Mouse (Mus musculus) forebrain, embryonic 10.5 days (tissue): ENCODE measurements at regions not wholly inside any gene's neighbourhood (a gene's known extent, or its start where the extent isn't known, plus 50 kb on each side); places are given as distances from the start of the nearest gene placed in this dataset.

Experiments used
- DNase-seq: peaks from one replicate; pipeline ENCODE4 v3.0.0-alpha.2; 2017; ENCODE audit warnings: low spot score; ENCODE audit errors: extremely low spot score
- H3K27ac ChIP-seq: fragments of 300-500 bp; sonication (generic); 2 replicates; pipeline ENCODE4 v1.5.1; 2016; ENCODE audit warnings: mild to moderate bottlenecking
- H3K27me3 ChIP-seq: fragments of 300-500 bp; sonication (generic); 2 replicates; pipeline ENCODE4 v1.6.1; 2016; ENCODE audit warnings: mild to moderate bottlenecking; ENCODE audit not compliant: poor library complexity, severe bottlenecking
- H3K36me3 ChIP-seq: fragments of 300-500 bp; sonication (generic); replicated peaks from 2 replicates; pipeline ENCODE4 v1.6.1; 2016; ENCODE audit warnings: mild to moderate bottlenecking, moderate library complexity
- H3K4me1 ChIP-seq: fragments of 300-500 bp; sonication (generic); 2 replicates; pipeline ENCODE4 v1.6.1; 2016
- H3K4me3 ChIP-seq: fragments of 300-500 bp; sonication (generic); 2 replicates; pipeline ENCODE4 v1.5.1; 2016; ENCODE audit warnings: mild to moderate bottlenecking, moderate library complexity
- H3K9me3 ChIP-seq: fragments of 300-500 bp; sonication (generic); 2 replicates; pipeline ENCODE4 v1.6.1; 2016; ENCODE audit warnings: mild to moderate bottlenecking, moderate library complexity
- WGBS: fragments of 180-500 bp; shearing (Covaris S2); methylation state at CpG from one replicate; pipeline ENCODE4 v1.1.7; 2016; 5-methylcytosine and 5-hydroxymethylcytosine counted together

DNA sequence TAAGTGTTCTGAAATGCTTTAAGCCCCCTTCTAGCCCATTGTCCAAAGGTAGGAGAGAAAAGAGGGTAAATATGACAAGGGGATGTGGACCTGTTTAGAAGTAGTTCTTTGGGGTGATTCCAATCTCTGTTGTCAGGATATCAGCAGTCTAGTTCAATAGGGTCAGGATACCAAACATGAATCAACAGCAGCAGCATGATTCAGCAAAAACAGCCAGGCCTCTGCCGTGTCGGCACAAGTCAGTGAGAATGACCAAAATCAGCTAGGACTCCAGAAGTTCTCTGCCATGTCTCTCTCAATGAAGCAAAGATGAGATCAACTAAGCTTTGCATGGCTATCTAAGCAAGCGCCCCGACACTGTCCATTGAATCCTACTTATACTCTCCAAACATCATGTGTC lies 97.5 kb upstream of the Peli1 start:
- Histone ChIP-seq H3K4me3 (no peak overlapping the region), H3K36me3 (no peaks in the 10 kb centered on the region), H3K4me1 (no peaks in the 10 kb centered on the region), H3K27me3 (no peaks in the 10 kb centered on the region), H3K27ac (no peak overlapping the region), H3K9me3 (no peaks in the 10 kb centered on the region)
- WGBS: 96% methylated on average over 4 of the region's 4 CpGs
- peak; percentile 10 for DNase-seq

DNA sequence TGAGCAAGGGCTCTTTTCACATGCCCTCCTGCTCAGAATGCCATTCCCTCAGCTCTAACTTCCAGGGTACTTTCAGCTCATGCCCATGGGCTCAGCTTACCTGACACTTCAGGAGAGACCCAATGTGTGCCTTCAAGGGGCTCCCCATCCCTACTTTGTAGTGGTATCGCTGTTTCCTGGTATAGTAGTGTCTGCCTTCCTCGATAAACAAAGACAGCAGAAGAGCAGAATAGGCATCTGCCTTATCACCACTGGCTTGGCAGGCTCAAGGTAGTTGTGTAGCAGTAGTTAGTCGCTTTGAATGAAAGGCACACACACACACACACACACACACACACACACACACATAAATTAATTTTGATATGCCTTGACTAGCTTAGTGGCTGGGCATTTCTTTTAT lies 89.7 kb upstream of the Peli1 start:
- no peaks in the 10 kb centered on the region for H3K9me3 ChIP-seq
- no peaks in the 10 kb centered on the region for H3K4me1 ChIP-seq
- WGBS: 86% methylated on average over 3 of the region's 3 CpGs
- H3K27ac ChIP-seq: no peak overlapping the region
- H3K4me3 ChIP-seq: no peak overlapping the region
- no peak for DNase-seq
- H3K36me3 ChIP-seq: no peaks in the 10 kb centered on the region
- H3K27me3 ChIP-seq: no peaks in the 10 kb centered on the region

DNA sequence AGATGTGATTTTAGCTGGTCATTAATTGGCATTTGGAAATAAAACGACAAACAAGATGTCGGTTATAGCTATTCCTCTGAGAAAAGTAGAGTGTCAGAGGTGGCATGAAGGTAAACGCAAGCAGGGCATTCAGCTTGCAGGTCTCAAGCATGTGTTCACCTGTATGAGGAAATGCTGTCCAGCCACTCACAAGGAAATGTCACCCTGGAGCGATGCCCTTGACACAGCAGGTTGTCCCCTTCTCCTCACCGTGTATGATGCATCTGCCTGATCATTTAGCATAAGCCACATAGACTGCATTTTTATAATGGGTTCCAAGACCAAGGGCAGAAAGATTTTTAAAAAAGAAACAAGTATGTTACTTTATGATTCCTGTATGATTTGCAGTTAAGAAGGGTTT lies 83.9 kb upstream of the Peli1 start:
- DNase-seq: no peak
- H3K36me3 ChIP-seq: no peaks in the 10 kb centered on the region
- H3K27me3 ChIP-seq: no peaks in the 10 kb centered on the region
- 95% methylated on average over 5 of the region's 5 CpGs for WGBS
- peaks cover 12% of the 10 kb centered on the region for H3K4me1 ChIP-seq
- no peak overlapping the region for H3K4me3 ChIP-seq
- H3K9me3 ChIP-seq: no peaks in the 10 kb centered on the region
- no peak overlapping the region for H3K27ac ChIP-seq

DNA sequence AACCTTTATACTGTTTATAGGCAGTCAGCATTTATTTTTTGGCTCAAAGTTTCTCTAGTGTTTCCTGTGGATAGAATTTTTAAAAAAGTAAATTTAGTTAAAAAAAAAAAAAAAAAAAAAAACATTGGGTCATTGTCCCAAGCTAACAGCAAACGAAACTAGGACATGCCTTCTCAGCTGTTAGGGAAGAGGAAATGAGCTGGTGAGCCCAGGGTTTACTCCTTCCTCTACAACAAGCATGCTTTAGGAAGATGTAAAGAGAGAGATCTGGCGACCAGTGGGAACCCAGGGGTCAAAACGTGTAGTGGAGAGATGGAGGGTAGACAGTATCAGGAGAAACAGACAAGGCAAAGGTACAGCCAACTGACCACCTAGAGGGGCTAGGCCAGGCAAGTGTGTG lies 81.6 kb upstream of the Peli1 start:
- Histone ChIP-seq H3K27me3 (peaks cover 10% of the 10 kb centered on the region; the same call in 1 of the 2 replicates), H3K4me1 (peaks cover 12% of the 10 kb centered on the region), H3K36me3 (no peaks in the 10 kb centered on the region), H3K27ac (no peak overlapping the region), H3K4me3 (no peak overlapping the region), H3K9me3 (no peaks in the 10 kb centered on the region)
- WGBS: 80% methylated on average over 3 of the region's 3 CpGs
- DNase-seq: no peak

DNA sequence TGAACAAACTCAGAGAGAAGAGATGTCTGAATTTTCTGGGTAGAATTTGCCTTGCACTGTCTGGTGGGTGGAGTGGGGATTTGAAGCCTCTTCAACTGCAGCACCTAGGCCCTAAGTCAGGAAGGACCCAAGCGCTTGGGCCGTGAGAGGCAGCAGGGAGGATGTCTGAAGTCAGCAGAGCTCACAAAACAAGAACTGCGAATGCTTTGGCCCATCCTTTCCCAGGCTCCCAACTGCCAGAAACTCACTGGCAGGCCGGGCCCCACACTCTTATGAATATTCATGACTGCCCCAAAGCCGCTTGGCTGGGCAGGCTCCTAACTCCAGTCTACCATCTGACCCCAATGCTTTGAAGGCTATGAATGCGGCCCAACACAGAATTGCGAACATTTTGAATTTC lies 80.2 kb upstream of the Peli1 start:
- H3K36me3 ChIP-seq: no peaks in the 10 kb centered on the region
- peaks cover 12% of the 10 kb centered on the region for H3K4me1 ChIP-seq
- no peak overlapping the region for H3K4me3 ChIP-seq
- no peaks in the 10 kb centered on the region for H3K9me3 ChIP-seq
- DNase-seq: peak; percentile 24
- peaks cover 10% of the 10 kb centered on the region; the same call in 1 of the 2 replicates for H3K27me3 ChIP-seq
- H3K27ac ChIP-seq: peak overlapping the region; percentile 69
- WGBS: 34% methylated on average over 7 of the region's 7 CpGs

DNA sequence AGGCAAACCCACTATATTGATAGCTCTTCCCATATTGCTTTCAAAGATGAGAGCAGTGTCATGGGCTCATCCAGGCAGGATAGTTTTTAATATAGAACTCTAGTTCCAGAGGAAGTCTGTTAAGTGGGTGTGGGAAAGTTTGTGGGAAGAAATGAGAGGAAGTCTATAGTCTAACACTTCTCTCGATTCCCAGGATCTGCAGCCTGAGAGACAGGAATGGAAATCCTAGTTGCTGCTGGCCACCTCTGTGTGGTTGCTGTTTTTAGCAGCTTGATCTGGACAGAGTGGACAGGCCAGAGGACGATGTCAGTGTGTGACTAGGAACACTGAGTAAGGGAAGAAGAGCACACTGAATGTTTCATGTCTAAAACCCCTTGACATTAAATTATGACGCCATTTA lies 76.8 kb upstream of the Peli1 start:
- no peak overlapping the region for H3K4me3 ChIP-seq
- H3K27me3 ChIP-seq: peaks cover 14% of the 10 kb centered on the region
- 85% methylated on average over 3 of the region's 3 CpGs for WGBS
- H3K9me3 ChIP-seq: no peaks in the 10 kb centered on the region
- H3K27ac ChIP-seq: no peak overlapping the region
- H3K36me3 ChIP-seq: no peaks in the 10 kb centered on the region
- H3K4me1 ChIP-seq: peaks cover 26% of the 10 kb centered on the region
- DNase-seq: no peak

DNA sequence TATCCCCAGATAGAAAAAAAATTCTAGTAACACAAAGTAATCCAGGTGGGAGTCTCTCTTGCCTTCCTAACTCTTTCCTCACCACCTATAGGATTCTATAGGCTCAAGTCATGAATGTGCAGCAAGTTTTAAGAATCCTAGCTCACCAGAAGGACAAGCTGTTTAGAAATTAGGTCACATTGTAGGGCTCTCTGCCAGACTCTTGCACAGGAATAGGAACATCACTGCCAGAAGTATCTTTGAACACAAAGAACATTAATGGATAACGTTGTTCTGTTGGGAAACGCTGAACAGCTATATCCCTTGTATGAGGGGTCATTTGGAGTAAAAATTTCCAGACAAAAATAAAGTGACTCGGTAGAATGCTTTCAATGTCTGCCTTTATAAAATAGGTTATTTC lies 75.6 kb upstream of the Peli1 start:
- WGBS: 94% methylated on average over 3 of the region's 3 CpGs
- H3K27me3 ChIP-seq: peaks cover 14% of the 10 kb centered on the region
- H3K4me3 ChIP-seq: no peak overlapping the region
- no peaks in the 10 kb centered on the region for H3K9me3 ChIP-seq
- no peaks in the 10 kb centered on the region for H3K36me3 ChIP-seq
- peaks cover 23% of the 10 kb centered on the region for H3K4me1 ChIP-seq
- no peak for DNase-seq
- H3K27ac ChIP-seq: no peak overlapping the region

DNA sequence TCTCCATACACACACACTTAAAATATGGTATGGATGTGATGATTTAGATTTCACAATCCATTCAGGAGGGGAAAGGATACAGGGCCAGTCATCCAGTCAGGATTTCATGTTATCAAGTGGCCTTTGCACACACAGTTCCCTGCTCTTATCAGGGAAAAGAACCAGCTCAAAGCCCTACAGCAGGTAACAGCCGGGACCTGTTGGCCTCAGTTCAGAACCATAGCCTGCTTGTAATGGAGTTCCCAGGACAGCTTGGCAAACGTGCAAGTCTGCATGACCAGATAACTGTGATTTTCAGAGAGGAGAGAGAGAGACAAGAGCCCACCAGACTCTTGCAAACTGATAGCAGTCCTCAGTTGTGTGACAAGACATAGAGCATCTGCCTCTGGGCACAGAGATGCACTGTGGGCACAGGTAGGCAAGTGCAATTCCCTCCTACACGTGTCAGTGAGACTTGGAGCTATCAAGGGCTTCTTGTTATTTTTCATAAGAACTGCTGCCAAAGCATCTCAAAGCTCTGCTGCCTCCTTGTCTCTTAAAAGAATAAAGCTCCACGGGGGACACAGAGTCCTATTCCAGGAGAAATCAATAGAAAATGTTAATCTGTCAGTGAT lies 74.9 kb upstream of the Peli1 start:
- Histone ChIP-seq H3K27me3 (peaks cover 14% of the 10 kb centered on the region), H3K27ac (no peak overlapping the region), H3K4me1 (peaks cover 16% of the 10 kb centered on the region), H3K4me3 (no peak overlapping the region), H3K36me3 (no peaks in the 10 kb centered on the region), H3K9me3 (no peaks in the 10 kb centered on the region)
- WGBS: 37% methylated on average over 4 of the region's 4 CpGs
- no peak for DNase-seq

DNA sequence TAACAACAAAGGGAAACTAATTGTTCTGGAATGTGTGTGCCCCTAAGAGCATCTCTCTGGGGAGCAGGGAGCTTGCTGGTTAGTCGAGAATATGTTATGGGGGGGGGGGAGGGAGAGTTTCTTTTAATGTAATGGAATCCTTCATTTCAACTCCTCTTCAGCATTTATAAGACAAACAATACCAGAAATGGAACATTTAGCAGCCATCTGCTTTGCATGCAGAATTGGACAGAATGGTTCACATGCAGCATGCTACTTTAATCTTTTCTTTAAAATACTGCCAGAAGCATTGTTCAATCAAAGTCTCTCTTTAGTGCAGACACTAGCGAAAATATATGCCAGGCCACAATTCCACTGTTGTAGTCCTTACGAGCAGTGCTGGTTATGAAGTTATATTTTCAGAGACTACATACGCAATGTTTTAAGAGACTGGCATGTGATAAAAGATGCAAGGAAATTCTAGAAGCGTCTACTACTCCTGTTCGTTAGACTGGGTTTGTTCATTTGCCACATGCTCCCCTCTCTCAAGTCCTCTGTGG lies 74.2 kb upstream of the Peli1 start:
- WGBS: 72% methylated on average over 6 of the region's 6 CpGs
- Histone ChIP-seq H3K27ac (no peak overlapping the region), H3K4me3 (no peak overlapping the region)

DNA sequence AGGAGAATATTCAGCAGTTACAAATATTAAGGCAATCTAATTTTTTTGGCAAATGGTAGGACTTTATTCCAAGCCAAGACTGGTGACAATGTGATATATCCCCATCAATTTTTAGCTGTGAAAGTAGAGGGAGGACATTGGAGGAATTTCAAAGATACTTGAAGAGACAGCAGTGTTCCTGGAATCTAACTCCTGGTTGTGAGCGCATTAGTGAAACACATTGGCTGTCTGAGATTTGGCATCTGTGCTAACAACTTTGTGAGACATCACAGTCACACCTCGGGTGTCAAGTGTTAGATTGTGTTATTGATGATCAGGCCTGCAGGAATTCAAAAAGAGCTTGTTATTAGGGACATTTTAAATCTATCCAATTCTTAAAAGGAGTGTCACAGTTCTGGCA lies 71.3 kb upstream of the Peli1 start:
- Histone ChIP-seq H3K9me3 (peaks cover 4% of the 10 kb centered on the region; the same call in 1 of the 2 replicates), H3K4me1 (peaks cover 15% of the 10 kb centered on the region), H3K27me3 (peaks cover 4% of the 10 kb centered on the region; the same call in 1 of the 2 replicates), H3K27ac (no peak overlapping the region), H3K4me3 (no peak overlapping the region), H3K36me3 (no peaks in the 10 kb centered on the region)
- no peak for DNase-seq
- WGBS: 85% methylated on average over 2 of the region's 2 CpGs

More for the DNA sequence above, 74.2 kb upstream of the Peli1 start:
- no peak for DNase-seq
- Histone ChIP-seq H3K27me3 (peaks cover 14% of the 10 kb centered on the region), H3K9me3 (peaks cover 1% of the 10 kb centered on the region; the same call in 1 of the 2 replicates), H3K4me1 (peaks cover 15% of the 10 kb centered on the region), H3K36me3 (no peaks in the 10 kb centered on the region)

DNA sequence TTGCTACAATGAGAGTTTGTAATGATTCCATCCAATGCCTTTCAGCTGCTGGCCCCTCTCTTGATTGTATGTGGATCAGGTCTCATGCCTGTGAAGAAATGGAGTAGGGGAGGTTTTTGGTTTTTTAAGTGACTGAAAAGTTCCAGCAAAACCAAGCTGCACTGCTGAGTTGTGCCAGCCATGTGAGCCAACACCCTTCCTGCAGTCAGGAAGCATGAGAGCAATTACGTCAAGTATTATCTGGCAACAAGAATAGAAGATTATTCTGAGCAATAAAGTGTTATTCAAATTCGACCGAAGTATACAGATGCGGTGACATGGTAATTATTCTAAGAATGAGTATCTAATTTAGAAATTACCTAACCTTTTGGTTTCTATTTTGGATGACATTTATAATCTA lies 67.0 kb upstream of the Peli1 start:
- DNase-seq: no peak
- no peaks in the 10 kb centered on the region for H3K27me3 ChIP-seq

DNA sequence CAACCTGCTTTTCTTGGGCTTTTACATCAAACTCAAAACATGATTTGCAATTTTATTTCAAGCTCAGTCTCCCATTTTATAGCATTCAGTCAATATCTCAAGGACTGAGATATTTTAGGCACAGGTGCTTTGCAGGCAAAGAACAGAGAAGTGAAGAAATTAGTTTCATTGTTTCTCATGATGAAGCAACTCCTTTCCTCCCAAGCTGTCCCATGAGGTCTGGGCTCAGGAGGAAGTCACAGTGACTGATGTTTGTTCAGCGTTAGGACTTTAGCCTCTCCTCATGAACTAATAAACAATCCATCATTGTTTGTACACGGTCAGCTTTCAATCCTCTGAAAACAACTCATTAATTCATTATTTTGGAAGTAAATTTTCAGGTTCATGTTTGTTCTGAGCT lies 66.6 kb upstream of the Peli1 start:
- no peak overlapping the region for H3K4me3 ChIP-seq
- WGBS: 78% methylated on average over 2 of the region's 2 CpGs

More for the DNA sequence above, 67.0 kb upstream of the Peli1 start:
- WGBS: 95% methylated on average over 4 of the region's 4 CpGs
- Histone ChIP-seq H3K4me1 (no peaks in the 10 kb centered on the region), H3K9me3 (peaks cover 4% of the 10 kb centered on the region; the same call in 1 of the 2 replicates), H3K36me3 (no peaks in the 10 kb centered on the region), H3K4me3 (no peak overlapping the region), H3K27ac (no peak overlapping the region)

DNA sequence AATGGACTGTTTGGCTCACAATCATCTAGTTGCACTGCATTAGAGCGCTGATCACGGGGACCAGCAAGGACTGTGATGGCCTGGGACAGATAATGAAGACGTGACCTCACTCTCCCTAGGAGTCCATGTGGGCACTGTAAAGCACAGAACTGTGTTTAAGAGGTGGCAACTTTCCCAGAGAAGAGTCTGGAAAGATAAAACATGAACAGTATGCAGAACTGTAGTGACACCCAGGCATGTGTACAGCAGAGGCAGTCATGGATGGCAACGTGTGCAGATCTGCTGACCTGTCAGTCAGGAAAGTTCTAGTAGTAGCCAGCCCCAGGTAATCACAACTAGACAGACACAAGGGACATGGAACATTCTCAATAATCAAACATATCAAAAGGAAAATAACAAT lies 63.8 kb upstream of the Peli1 start:
- 90% methylated on average over 4 of the region's 4 CpGs for WGBS
- no peaks in the 10 kb centered on the region for H3K36me3 ChIP-seq
- DNase-seq: no peak

More for the DNA sequence above, 66.6 kb upstream of the Peli1 start:
- DNase-seq: no peak
- Histone ChIP-seq H3K9me3 (peaks cover 4% of the 10 kb centered on the region; the same call in 1 of the 2 replicates), H3K27me3 (no peaks in the 10 kb centered on the region), H3K36me3 (no peaks in the 10 kb centered on the region), H3K27ac (no peak overlapping the region), H3K4me1 (no peaks in the 10 kb centered on the region)

More for the DNA sequence above, 63.8 kb upstream of the Peli1 start:
- Histone ChIP-seq H3K9me3 (peaks cover 15% of the 10 kb centered on the region; the same call in 1 of the 2 replicates), H3K27ac (no peak overlapping the region), H3K4me3 (no peak overlapping the region), H3K27me3 (no peaks in the 10 kb centered on the region), H3K4me1 (no peaks in the 10 kb centered on the region)
